Mouse (Mus musculus) ES-Bruce4 (cell line): Measurements from ENCODE around the gene Arhgef10l. TPM values are rescaled to one million over a fixed set of nuclear protein-coding genes. Genes with fewer than 3 reads are reported as not detected.

Source experiments
- H3K27ac ChIP-seq: 2 replicates; pipeline ENCODE4 v1.5.1; 2012; ENCODE audit warnings: low read length, inconsistent platforms; ENCODE audit not compliant: insufficient read depth
- H3K27me3 ChIP-seq: 2 replicates; pipeline ENCODE4 v1.6.1; 2012; ENCODE audit warnings: mild to moderate bottlenecking, low read length, inconsistent platforms; ENCODE audit not compliant: control insufficient read depth, poor library complexity, insufficient read depth, severe bottlenecking
- H3K36me3 ChIP-seq: 2 replicates; pipeline ENCODE4 v1.6.1; 2012; ENCODE audit warnings: inconsistent platforms, mild to moderate bottlenecking, low read length, moderate library complexity; ENCODE audit not compliant: control insufficient read depth, poor library complexity, insufficient read depth, severe bottlenecking
- H3K4me1 ChIP-seq: one replicate; pipeline ENCODE4 v1.8.1; 2011; ENCODE audit warnings: low read length; ENCODE audit not compliant: control insufficient read depth, insufficient read depth
- H3K4me3 ChIP-seq: 2 replicates; pipeline ENCODE4 v1.5.1; 2011; ENCODE audit warnings: low read depth, mild to moderate bottlenecking, low read length
- H3K9ac ChIP-seq: 2 replicates; pipeline ENCODE4 v1.6.1; 2012; ENCODE audit warnings: low read depth, mild to moderate bottlenecking, inconsistent platforms; ENCODE audit not compliant: poor library complexity, severe bottlenecking
- H3K9me3 ChIP-seq: replicated peaks from 2 replicates; pipeline ENCODE4 v1.6.1; 2012; ENCODE audit warnings: mild to moderate bottlenecking, low read length, inconsistent platforms; ENCODE audit not compliant: control insufficient read depth, poor library complexity, insufficient read depth, severe bottlenecking
- CTCF ChIP-seq: IDR thresholded peaks from one replicate; pipeline ENCODE4 v1.8.1; 2011; ENCODE audit warnings: low read depth, low read length
- EP300 ChIP-seq: IDR thresholded peaks from 2 replicates; pipeline ENCODE4 v1.6.1; 2011; ENCODE audit warnings: low read depth, low read length; ENCODE audit not compliant: insufficient read depth
- POLR2A ChIP-seq: IDR thresholded peaks from one replicate; pipeline ENCODE4 v1.8.1; 2011; ENCODE audit warnings: low read length; ENCODE audit not compliant: insufficient read depth
- polyA plus RNA-seq: library from polyadenylated mRNA; stranded (reverse); fragments of >200 nt; gene quantifications from 2 replicates; pipeline ENCODE4 v1.2.4, GENCODE M21; 2011; ENCODE audit warnings: low read depth; ENCODE audit not compliant: missing spikeins, insufficient read depth, insufficient read length

Arhgef10l gene
- polyA plus RNA-seq, 1 experiment = 7.7 TPM

DNA sequence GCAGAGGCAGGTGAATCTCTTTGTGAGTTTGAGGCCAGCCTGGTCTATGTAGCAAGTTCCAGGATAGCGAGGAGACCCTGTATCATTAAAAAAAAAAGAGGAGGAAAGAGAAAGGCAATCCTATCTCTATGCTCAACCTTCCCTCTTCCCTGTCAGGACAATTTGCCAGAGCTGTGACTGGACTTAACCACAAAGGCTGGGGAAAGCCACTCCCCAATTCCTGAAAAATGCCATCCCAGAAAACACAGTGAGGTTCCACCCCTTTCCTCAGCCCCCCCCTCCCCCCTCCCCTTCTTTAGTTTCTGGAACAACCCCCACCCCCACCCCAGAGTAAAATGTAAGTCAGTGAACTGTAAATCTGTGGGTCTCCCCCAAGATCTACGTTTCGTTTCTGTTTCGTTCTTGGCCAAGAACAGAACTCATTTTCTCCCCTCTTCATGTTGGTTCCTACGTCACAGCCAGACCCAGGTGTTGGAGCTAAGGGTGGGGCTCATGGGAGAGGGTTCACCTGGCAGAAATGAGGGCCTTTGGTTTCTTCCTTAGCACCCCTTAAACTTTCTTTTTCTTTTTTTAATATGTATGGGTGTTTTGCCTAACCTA, 23.1 kb upstream of the Arhgef10l start:
- no peak for TF ChIP-seq EP300
- TF ChIP-seq POLR2A = no peak

DNA sequence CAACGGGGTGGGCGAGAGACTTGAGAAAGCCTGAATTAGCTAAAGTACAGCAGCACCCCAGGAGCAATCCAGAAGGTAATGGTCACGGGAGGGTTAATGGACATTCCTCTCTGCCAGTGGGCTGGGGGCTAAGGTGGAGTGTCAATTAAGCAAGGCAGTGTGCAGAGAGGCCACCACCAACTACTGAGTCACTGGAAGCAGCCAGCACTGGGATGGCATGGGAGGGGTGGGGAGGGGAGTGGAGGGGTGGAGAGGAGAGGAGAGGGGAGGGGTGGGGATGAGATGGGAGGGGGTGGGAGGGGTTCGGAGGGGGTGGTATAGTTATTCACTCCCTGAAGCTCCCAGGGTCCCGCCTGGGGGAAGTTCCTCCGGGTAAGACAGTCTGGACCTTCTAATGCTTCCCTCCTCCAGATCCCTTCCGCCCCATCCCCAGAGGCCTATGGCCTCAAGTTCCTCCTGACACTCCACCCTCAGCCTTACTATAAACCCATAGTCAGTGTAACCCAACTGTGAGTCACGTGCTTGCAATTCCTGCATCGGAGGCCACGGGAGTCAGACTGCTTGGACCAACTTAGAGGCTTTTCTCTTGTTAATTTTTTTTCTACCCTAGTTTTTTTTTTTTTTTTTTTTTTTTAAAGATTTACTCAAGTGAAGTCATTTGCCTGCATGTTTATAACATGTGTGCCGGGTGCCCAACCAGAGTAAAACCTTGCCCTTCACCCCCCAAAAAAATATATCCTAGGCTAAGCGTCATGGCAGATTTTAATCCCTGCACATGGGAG, 22.4 kb upstream of the Arhgef10l start:
- Histone ChIP-seq H3K27ac (peak overlapping the region; percentile 95), H3K27me3 (no peaks in the 10 kb centered on the region), H3K36me3 (no peaks in the 10 kb centered on the region), H3K9ac (peak overlapping the region; percentile 46), H3K4me1 (peaks cover 17% of the 10 kb centered on the region), H3K4me3 (no peak overlapping the region), H3K9me3 (no peaks in the 10 kb centered on the region)
- TF ChIP-seq POLR2A (no peak), EP300 (peak; percentile 53; the same call in 1 of the 2 replicates)

More for the DNA sequence above, 23.1 kb upstream of the Arhgef10l start:
- Histone ChIP-seq H3K4me1 (peaks cover 13% of the 10 kb centered on the region), H3K9me3 (no peaks in the 10 kb centered on the region), H3K36me3 (no peaks in the 10 kb centered on the region), H3K9ac (peak overlapping the region; percentile 46), H3K4me3 (no peak overlapping the region), H3K27me3 (no peaks in the 10 kb centered on the region), H3K27ac (peak overlapping the region; percentile 95)

DNA sequence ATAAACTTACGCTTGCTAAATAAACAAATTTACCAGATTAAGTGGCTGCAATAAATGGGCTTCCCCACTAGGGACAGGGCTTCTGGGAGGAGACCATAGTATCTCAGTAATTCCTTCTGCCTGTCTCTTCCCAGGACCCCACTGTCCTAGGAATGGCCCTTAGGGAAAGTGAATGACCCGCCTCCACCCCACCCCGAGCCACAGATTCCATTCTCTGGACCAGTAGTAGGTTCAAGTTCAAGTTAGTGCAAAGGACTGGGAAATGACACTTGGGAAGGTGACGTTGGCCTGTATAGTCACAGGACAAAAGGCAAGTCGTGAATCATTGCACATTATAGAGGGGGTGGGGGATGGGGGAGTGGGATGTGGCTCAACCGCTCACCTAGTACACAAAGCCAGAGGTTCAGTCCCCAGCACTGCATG, 19.1 kb upstream of the Arhgef10l start:
- H3K36me3 ChIP-seq = no peaks in the 10 kb centered on the region
- H3K4me3 ChIP-seq = no peak overlapping the region
- peak overlapping the region; percentile 36; the same call in 1 of the 2 replicates for H3K27ac ChIP-seq
- 0 out of 2 replicates have a peak overlapping the region, but pooled peaks have one; percentile 16 for H3K9ac ChIP-seq
- peaks cover 15% of the 10 kb centered on the region for H3K4me1 ChIP-seq
- TF ChIP-seq EP300 (peak; percentile 76), CTCF (no peak), POLR2A (no peak)
- H3K9me3 ChIP-seq = no peaks in the 10 kb centered on the region
- H3K27me3 ChIP-seq = no peaks in the 10 kb centered on the region

DNA sequence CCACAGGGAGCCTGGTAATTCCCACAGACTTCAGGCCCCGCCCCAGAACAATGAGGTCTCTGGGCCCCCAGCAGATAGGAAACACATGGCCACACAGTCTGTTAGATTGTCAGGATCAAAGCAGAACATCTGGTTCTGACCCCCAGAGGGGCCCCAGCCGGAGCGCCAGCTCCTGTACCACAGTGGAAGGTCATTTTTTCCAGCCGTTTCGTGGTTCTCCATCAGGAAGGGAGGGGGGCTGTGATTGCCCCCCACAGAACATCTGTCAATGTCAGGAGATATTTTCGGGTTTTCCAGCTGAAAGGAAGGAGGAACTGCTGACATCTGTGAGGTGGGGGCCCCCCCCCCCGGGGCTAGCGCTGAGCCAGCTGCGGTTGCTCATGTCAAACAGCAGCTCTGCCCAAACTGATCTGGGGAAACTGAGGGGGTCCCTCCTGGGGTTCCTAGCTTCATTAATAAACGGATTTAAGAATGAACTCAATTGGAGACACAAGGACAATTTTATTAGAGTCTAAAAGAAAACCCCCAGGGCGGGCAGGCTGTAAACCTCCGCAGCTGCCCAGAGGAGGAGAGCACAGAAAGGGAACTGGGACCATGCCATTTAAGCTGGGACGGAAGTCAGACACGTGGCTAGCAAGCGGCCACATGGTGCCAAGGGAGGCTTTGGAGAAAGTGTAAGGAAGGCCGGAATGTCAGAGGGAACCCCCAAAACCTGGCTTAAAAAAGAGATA, 18.5 kb upstream of the Arhgef10l start:
- Histone ChIP-seq H3K36me3 (no peaks in the 10 kb centered on the region), H3K9ac (0 out of 2 replicates have a peak overlapping the region, but pooled peaks have one; percentile 16), H3K4me1 (peaks cover 13% of the 10 kb centered on the region), H3K9me3 (no peaks in the 10 kb centered on the region), H3K27ac (peak overlapping the region; percentile 38; the same call in 1 of the 2 replicates), H3K27me3 (no peaks in the 10 kb centered on the region), H3K4me3 (no peak overlapping the region)
- TF ChIP-seq CTCF = no peak
- TF ChIP-seq POLR2A = no peak
- no peak for TF ChIP-seq EP300

DNA sequence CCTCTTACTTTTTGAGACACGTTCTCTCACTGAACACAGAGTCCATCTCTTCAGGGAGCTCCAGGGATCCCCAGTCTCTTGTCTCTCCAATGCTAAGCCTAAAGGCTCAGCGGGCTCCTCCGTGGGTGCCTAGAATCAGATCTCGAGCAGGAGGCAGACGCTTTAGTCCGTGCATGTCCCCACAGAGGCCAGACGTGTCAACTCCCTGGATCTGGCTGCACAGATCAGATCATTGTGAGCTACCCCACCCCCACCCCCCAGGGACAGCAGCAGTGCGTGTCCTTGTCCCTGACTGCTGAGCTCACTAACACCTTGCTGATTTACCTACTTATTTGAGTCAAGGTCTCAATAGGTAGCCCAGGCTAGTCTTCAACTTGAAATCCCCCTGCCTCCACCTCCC, 17.8 kb upstream of the Arhgef10l start:
- Histone ChIP-seq H3K4me3 (no peak overlapping the region), H3K9me3 (no peaks in the 10 kb centered on the region), H3K4me1 (peaks cover 13% of the 10 kb centered on the region), H3K27ac (peak overlapping the region; percentile 38; the same call in 1 of the 2 replicates), H3K9ac (no peak overlapping the region), H3K36me3 (no peaks in the 10 kb centered on the region), H3K27me3 (no peaks in the 10 kb centered on the region)
- peak; percentile 48; the same call in 1 of the 2 replicates for TF ChIP-seq EP300
- TF ChIP-seq POLR2A = no peak
- no peak for TF ChIP-seq CTCF
